Mouse (Mus musculus) megakaryocyte, embryonic 14.5 days (primary cell): ENCODE data around the gene Rbbp6. TPM values are rescaled to one million over a fixed set of nuclear protein-coding genes. Genes with fewer than 3 reads are reported as not detected.

Source experiments
- H3K27me3 ChIP-seq: replicated peaks from 2 replicates; pipeline ENCODE3; 2012; ENCODE audit warnings: inconsistent platforms
- H3K36me3 ChIP-seq: replicated peaks from 2 replicates; pipeline ENCODE3; 2012; ENCODE audit warnings: low read length, inconsistent platforms, mixed read lengths
- H3K4me1 ChIP-seq: 2 replicates; pipeline ENCODE4 v1.6.1; 2012; ENCODE audit warnings: inconsistent platforms
- H3K4me3 ChIP-seq: replicated peaks from 2 replicates; pipeline ENCODE3; 2012; ENCODE audit warnings: moderate library complexity, mild to moderate bottlenecking, inconsistent platforms
- H3K9me3 ChIP-seq: 2 replicates; pipeline ENCODE4 v1.6.1; 2012; ENCODE audit warnings: inconsistent platforms
- FLI1 ChIP-seq: IDR thresholded peaks from 2 replicates; pipeline ENCODE4 v1.6.1; 2012; ENCODE audit warnings: low read length, inconsistent platforms, mixed read lengths
- GATA1 ChIP-seq: IDR thresholded peaks from 3 replicates; pipeline ENCODE4 v1.6.1; 2012; ENCODE audit warnings: mixed read lengths, low read length, inconsistent platforms, borderline replicate concordance
- polyA plus RNA-seq: library from polyadenylated mRNA; stranded (reverse); fragments of >175 nt; gene quantifications from 2 replicates; pipeline ENCODE4 v1.2.3, GENCODE M21; 2012; ENCODE audit warnings: low replicate concordance; ENCODE audit not compliant: insufficient read depth

The Rbbp6 gene
- polyA plus RNA-seq = 9.4 and 48.6 TPM in 2 replicates

DNA sequence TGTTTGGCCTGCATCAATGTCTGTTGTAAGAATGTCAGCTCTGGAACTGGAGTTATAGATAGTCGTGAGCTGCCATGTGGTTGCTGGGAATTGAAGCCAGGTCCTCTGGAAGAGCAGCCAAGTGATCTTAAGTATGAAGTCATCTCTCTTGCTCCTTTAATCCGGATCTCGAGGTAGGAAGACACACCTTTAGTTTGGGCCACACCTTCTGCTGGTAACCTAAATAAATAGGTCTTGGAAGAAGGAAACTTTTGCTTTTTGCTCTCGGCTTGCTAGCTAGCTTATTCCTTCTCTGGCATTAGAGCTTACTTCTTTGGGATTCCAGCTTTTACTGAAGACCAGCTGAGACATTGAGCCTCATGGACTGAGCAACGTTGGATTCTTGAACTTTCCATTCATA lies at the start of gene Rbbp6:
Gene Rbbp6 (plus strand): TSS at position 301 of the 400 bp plus-strand sequence.
- H3K4me1 ChIP-seq = no peaks in the 10 kb centered on the region; the same call in 1 of the 2 replicates
- H3K27me3 ChIP-seq = no peaks in the 10 kb centered on the region
- no peak for TF ChIP-seq FLI1
- no peak for TF ChIP-seq GATA1
- no peak within 1 kb of the TSS for H3K4me3 ChIP-seq
- H3K36me3 ChIP-seq = no peaks in the 10 kb centered on the region
- H3K9me3 ChIP-seq = no peaks in the 10 kb centered on the region

- Histone ChIP-seq H3K27me3 (no peaks in the 10 kb centered on the region), H3K36me3 (no peaks in the 10 kb centered on the region), H3K4me1 (peaks cover 29% of the 10 kb centered on the region), H3K9me3 (no peaks in the 10 kb centered on the region), H3K4me3 (peak overlapping the region; percentile 80)
- TF ChIP-seq GATA1 (no peak), FLI1 (no peak)
Observed at GRCm38 (mm10) chr7:122919728-122920582, 45.5 kb upstream of the Rbbp6 start.

DNA sequence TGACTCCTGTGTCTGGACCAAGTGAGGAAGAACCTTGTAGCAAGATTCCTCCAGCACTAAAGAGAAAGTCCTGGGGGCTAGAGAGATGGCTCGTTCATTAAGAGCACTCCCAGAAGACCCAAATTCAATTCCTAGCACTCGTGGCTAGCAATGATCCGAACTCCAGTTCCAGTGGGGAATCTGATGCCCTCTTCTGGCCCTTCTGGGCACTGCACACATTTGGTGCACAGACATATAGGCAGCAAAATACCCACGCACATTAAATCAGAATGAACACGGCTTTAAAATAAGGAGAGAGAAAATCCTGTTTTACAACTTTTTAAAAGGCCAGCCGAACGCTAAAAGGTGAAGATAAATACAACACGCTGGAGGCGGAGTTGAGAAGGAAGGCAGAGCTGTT lies 43.9 kb upstream of the Rbbp6 start:
- peaks cover 33% of the 10 kb centered on the region for H3K4me1 ChIP-seq
- no peak overlapping the region for H3K4me3 ChIP-seq
- no peaks in the 10 kb centered on the region for H3K9me3 ChIP-seq
- no peaks in the 10 kb centered on the region for H3K36me3 ChIP-seq
- no peaks in the 10 kb centered on the region for H3K27me3 ChIP-seq
- TF ChIP-seq FLI1 (no peak), GATA1 (no peak)

DNA sequence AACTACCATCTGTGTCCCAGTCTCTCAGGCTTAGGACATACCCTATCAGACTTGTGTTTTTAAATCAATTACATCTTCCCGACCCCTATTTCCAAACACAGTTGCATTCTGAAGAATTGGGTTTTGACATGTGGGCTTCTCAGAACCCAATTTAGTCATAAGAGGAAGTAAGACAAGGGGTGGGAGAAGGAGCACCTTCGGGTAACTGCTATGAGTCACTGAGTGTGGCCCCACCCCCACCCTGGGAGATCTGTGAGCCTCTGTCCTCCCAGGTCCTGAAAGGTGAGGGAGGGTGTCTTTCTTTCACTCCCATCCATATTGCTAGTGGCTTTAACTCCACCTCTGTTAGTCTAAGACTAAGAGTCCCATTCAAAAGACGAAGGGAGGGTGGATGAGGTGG lies 41.2 kb upstream of the Rbbp6 start:
- Histone ChIP-seq H3K9me3 (no peaks in the 10 kb centered on the region), H3K27me3 (peaks cover 3% of the 10 kb centered on the region), H3K36me3 (no peaks in the 10 kb centered on the region), H3K4me1 (peaks cover 29% of the 10 kb centered on the region), H3K4me3 (no peak overlapping the region)
- no peak for TF ChIP-seq FLI1
- TF ChIP-seq GATA1 = no peak

GRCm38 (mm10) chr7:122930494-122930893 lies 35.0 kb upstream of the Rbbp6 start:
- H3K27me3 ChIP-seq = peaks cover 6% of the 10 kb centered on the region
- TF ChIP-seq GATA1 (no peak), FLI1 (no peak)
- H3K4me3 ChIP-seq = no peak overlapping the region
- H3K4me1 ChIP-seq = peaks cover 9% of the 10 kb centered on the region; the same call in 1 of the 2 replicates
- peaks cover 5% of the 10 kb centered on the region for H3K9me3 ChIP-seq
- H3K36me3 ChIP-seq = no peaks in the 10 kb centered on the region

DNA sequence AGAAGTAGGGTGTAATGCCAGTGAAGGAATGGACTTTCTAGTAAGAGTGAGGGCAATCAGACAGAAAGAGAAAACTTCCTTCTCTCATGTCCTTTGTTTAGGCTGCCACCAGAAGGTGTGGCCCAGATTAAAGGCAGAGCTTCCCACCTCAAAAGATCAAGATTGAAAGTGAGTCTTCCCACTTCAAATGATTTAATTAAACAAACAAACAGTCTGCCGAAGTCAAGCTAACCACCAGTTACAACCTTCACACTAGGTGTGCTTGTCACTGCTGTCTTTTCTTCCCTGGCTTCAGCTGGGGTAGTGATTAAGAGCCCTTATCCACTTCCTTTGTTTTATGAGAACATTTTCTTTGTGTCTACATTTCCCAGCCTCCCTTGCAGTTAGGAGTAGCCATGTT lies 33.3 kb upstream of the Rbbp6 start:
- Histone ChIP-seq H3K27me3 (peaks cover 6% of the 10 kb centered on the region), H3K36me3 (no peaks in the 10 kb centered on the region), H3K9me3 (peaks cover 8% of the 10 kb centered on the region), H3K4me3 (no peak overlapping the region), H3K4me1 (peaks cover 9% of the 10 kb centered on the region; the same call in 1 of the 2 replicates)
- no peak for TF ChIP-seq GATA1
- TF ChIP-seq FLI1 = no peak

DNA sequence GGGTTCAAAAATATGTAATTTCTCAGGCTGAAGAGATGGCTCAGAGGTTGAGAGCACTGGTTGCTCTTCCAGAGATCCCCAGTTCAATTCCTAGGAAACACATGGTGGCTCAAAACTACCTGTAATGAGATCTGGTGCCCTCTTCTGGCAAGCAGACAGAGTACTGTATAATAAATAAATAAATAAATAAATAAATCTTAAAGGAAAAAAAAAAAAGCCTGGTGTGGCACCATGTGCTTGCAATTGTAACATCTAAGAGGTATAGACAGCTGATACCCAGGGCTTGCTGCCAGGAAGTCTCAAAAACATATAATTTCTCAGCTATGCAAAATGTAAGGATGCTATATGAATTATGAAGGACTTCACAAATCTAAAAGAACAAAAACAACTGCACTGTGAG lies 28.9 kb upstream of the Rbbp6 start:
- no peaks in the 10 kb centered on the region for H3K36me3 ChIP-seq
- H3K4me1 ChIP-seq = peaks cover 23% of the 10 kb centered on the region
- H3K4me3 ChIP-seq = no peak overlapping the region
- peaks cover 8% of the 10 kb centered on the region for H3K9me3 ChIP-seq
- TF ChIP-seq GATA1 (no peak), FLI1 (no peak)
- H3K27me3 ChIP-seq = peaks cover 2% of the 10 kb centered on the region

DNA sequence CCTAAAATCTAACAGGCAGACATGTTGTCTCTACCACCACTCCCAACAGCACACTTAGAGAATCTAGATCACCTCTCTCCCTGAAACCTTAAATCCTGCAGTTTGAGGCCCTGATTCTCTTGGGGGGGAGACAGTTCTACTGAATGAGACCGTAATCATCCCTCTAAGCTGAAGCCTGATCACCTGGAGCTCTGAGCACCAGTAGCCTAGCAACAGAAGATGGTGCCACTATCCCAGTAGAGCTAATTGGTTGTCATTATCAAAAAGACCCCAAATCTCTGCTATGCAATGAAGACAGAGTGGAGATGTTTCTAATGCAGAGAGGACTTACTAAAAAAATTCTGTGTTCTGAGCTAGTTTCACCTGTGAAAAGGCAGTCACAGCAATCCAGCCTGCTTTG lies 27.3 kb upstream of the Rbbp6 start:
- Histone ChIP-seq H3K36me3 (no peaks in the 10 kb centered on the region), H3K27me3 (peaks cover 2% of the 10 kb centered on the region), H3K4me1 (peaks cover 20% of the 10 kb centered on the region), H3K9me3 (peaks cover 8% of the 10 kb centered on the region), H3K4me3 (no peak overlapping the region)
- TF ChIP-seq GATA1 = no peak
- no peak for TF ChIP-seq FLI1

GRCm38 (mm10) chr7:122939181-122939580 lies 26.3 kb upstream of the Rbbp6 start:
- TF ChIP-seq FLI1 (no peak), GATA1 (no peak)
- Histone ChIP-seq H3K36me3 (no peaks in the 10 kb centered on the region), H3K4me1 (peaks cover 20% of the 10 kb centered on the region), H3K27me3 (peaks cover 2% of the 10 kb centered on the region), H3K4me3 (no peak overlapping the region), H3K9me3 (peaks cover 16% of the 10 kb centered on the region)

GRCm38 (mm10) chr7:122940371-122941075 lies 25.0 kb upstream of the Rbbp6 start:
- Histone ChIP-seq H3K4me1 (peaks cover 24% of the 10 kb centered on the region), H3K4me3 (peak overlapping the region; percentile 90)
- TF ChIP-seq FLI1 = no peak
- no peak for TF ChIP-seq GATA1

More at GRCm38 (mm10) chr7:122940371-122941075, 25.0 kb upstream of the Rbbp6 start:
- Histone ChIP-seq H3K27me3 (peaks cover 2% of the 10 kb centered on the region), H3K36me3 (no peaks in the 10 kb centered on the region), H3K9me3 (peaks cover 13% of the 10 kb centered on the region)
